ENCODE assay signal across 23 mouse cellular contexts in the genomic region with DNA sequence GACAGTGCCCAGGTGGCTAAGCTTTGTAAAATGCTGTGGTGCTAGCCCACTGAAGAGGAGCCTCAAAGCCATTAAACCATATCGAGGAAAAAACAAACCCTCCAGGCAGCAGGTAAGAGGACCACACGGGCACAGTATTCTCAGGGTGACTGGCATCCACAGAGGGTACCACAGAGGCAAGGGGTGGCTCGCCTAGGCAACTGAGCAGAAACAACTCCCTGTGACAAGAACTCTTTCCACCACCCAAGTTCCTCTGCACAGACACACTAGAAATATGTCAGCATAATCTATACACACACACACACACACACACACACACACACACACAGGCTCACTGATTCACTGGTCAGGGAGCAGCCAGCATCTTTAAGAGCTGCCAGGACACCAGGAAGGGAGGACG.
"Had no signal": no experiment of that assay in that cellular context is flagged by ENCODE, and none has a peak within 500 bp of the region (broad histone marks: within the 10 kb centered on the region; RNA-seq: fewer than 3 reads in every experiment).

No protein-coding gene starts in this region.

- ATAC-seq: forebrain, embryonic 14.5 days; forebrain, embryonic 15.5 days; forebrain, embryonic 16.5 days; forebrain, postnatal 0 days had no signal

- H3K36me3 ChIP-seq: embryonic facial prominence, embryonic 10.5 days; embryonic facial prominence, embryonic 12.5 days; embryonic facial prominence, embryonic 13.5 days; embryonic facial prominence, embryonic 15.5 days; forebrain, embryonic 12.5 days; forebrain, embryonic 15.5 days had no signal

- H3K9me3 ChIP-seq: embryonic facial prominence, embryonic 10.5 days; embryonic facial prominence, embryonic 12.5 days; embryonic facial prominence, embryonic 13.5 days; embryonic facial prominence, embryonic 15.5 days; forebrain, embryonic 12.5 days; forebrain, embryonic 15.5 days had no signal

- H3K9ac ChIP-seq: embryonic facial prominence, embryonic 12.5 days; embryonic facial prominence, embryonic 13.5 days; embryonic facial prominence, embryonic 15.5 days; forebrain, embryonic 12.5 days; forebrain, embryonic 15.5 days; forebrain, postnatal 0 days had no signal

- H3K4me1 ChIP-seq: embryonic facial prominence, embryonic 15.5 days had no signal

- H3K4me2 ChIP-seq: embryonic facial prominence, embryonic 12.5 days; embryonic facial prominence, embryonic 13.5 days; embryonic facial prominence, embryonic 15.5 days; forebrain, embryonic 12.5 days; forebrain, embryonic 15.5 days had no signal

- H3K27ac ChIP-seq: embryonic facial prominence, embryonic 10.5 days; embryonic facial prominence, embryonic 12.5 days; embryonic facial prominence, embryonic 13.5 days; embryonic facial prominence, embryonic 15.5 days; forebrain, embryonic 12.5 days; forebrain, embryonic 15.5 days; gastrocnemius, adult 2 months; heart, adult 2 months had no signal

- DNase-seq: cerebellum, adult 18-20 months; cerebellum, adult 2 months; cerebellum, adult 8-10 months; cerebellum, adult 9-10 months; cerebellum, adult 9-11 months; cerebellum, postnatal 36 days; embryo, embryonic 11 days; forebrain, postnatal 0 days; gastrocnemius, adult 2 months; gastrocnemius, postnatal 10 days; gastrocnemius, postnatal 14 days; gastrocnemius, postnatal 25 days; gastrocnemius, postnatal 36 days; heart, adult 2 months had no signal

- H3K27me3 ChIP-seq: embryonic facial prominence, embryonic 12.5 days; embryonic facial prominence, embryonic 13.5 days; embryonic facial prominence, embryonic 15.5 days; forebrain, embryonic 12.5 days; forebrain, embryonic 15.5 days had no signal

- H3K4me3 ChIP-seq: embryonic facial prominence, embryonic 10.5 days; embryonic facial prominence, embryonic 12.5 days; embryonic facial prominence, embryonic 13.5 days; embryonic facial prominence, embryonic 15.5 days; erythroblast, embryonic 14.5 days; forebrain, embryonic 12.5 days; forebrain, embryonic 15.5 days; gastrocnemius, adult 2 months; heart, adult 2 months had no signal
